Mouse (Mus musculus) urinary bladder, postnatal 36 days (tissue): Measurements from ENCODE around the gene Cebpe.

Source experiments
- DNase-seq, 2 experiments: peaks; one replicate each; pipeline ENCODE4 v3.0.0; 2022; ENCODE audit warnings: low spot score in 2 of 2, mixed read lengths in 1 of 2

Cebpe gene

GRCm38 (mm10) chr14:54712074-54712473 is at the start of gene Cebpe:
Gene Cebpe, minus strand, starts transcription at chr14:54712174.
- no peak for DNase-seq

- no peak for DNase-seq
Observed at GRCm38 (mm10) chr14:54756382-54756781, 44.4 kb upstream of the Cebpe start.

- DNase-seq: peak; percentile 49 to 83
Observed at GRCm38 (mm10) chr14:54754602-54755018, 42.6 kb upstream of the Cebpe start.

- no peak for DNase-seq
Observed at GRCm38 (mm10) chr14:54753986-54754601, 42.1 kb upstream of the Cebpe start.

GRCm38 (mm10) chr14:54752938-54753337 is 41.0 kb upstream of the Cebpe start:
- no peak for DNase-seq

- no peak for DNase-seq
Observed at GRCm38 (mm10) chr14:54751768-54752167, 39.8 kb upstream of the Cebpe start.

- DNase-seq: no peak
Observed at GRCm38 (mm10) chr14:54749238-54749637, 37.3 kb upstream of the Cebpe start.

GRCm38 (mm10) chr14:54747942-54748917 is 36.3 kb upstream of the Cebpe start:
- peak in 1 of 2 experiments; percentile 48 for DNase-seq

- DNase-seq: no peak
Observed at GRCm38 (mm10) chr14:54746038-54746437, 34.1 kb upstream of the Cebpe start.

- no peak for DNase-seq
Observed at GRCm38 (mm10) chr14:54744473-54744872, 32.5 kb upstream of the Cebpe start.

GRCm38 (mm10) chr14:54742375-54742774 is 30.4 kb upstream of the Cebpe start:
- peak in 1 of 2 experiments; percentile 28 for DNase-seq

- DNase-seq: peak in 1 of 2 experiments; percentile 27
Observed at GRCm38 (mm10) chr14:54741721-54742120, 29.7 kb upstream of the Cebpe start.

GRCm38 (mm10) chr14:54737634-54738033 is 25.7 kb upstream of the Cebpe start:
- DNase-seq: no peak

- DNase-seq: no peak
Observed at GRCm38 (mm10) chr14:54736555-54737552, 24.9 kb upstream of the Cebpe start.

- DNase-seq: no peak
Observed at GRCm38 (mm10) chr14:54735221-54735620, 23.2 kb upstream of the Cebpe start.

GRCm38 (mm10) chr14:54734004-54734403 is 22.0 kb upstream of the Cebpe start:
- no peak for DNase-seq

- DNase-seq: no peak
Observed at GRCm38 (mm10) chr14:54732206-54732605, 20.2 kb upstream of the Cebpe start.

GRCm38 (mm10) chr14:54730305-54730704 is 18.3 kb upstream of the Cebpe start:
- DNase-seq: no peak

GRCm38 (mm10) chr14:54728823-54729653 is 17.1 kb upstream of the Cebpe start:
- no peak for DNase-seq

GRCm38 (mm10) chr14:54727565-54727964 is 15.6 kb upstream of the Cebpe start:
- no peak for DNase-seq

- no peak for DNase-seq
Observed at GRCm38 (mm10) chr14:54724049-54724448, 12.1 kb upstream of the Cebpe start.
